Mouse (Mus musculus) forebrain, embryonic 13.5 days (tissue): ENCODE data around the gene Zfp207. TPM values are rescaled to one million over a fixed set of nuclear protein-coding genes. Genes with fewer than 3 reads are reported as not detected.
"Not testable (repeated sequence)": the region's sequence is repeated elsewhere in the genome, so short reads cannot be mapped to it uniquely, and the experiment has no call there.

ENCODE experiments used
- ATAC-seq: fragments of 200-750 bp; cut with Nextera tagmentation; 2 replicates; pipeline ENCODE4 v1.8.0; 2017
- H3K27ac ChIP-seq: fragments of 300-500 bp; sonication (generic); 2 replicates; pipeline ENCODE4 v1.5.1; 2015; ENCODE audit warnings: inconsistent platforms, mild to moderate bottlenecking, moderate library complexity
- H3K27me3 ChIP-seq: fragments of 300-500 bp; sonication (generic); 2 replicates; pipeline ENCODE4 v1.6.1; 2015; ENCODE audit warnings: mild to moderate bottlenecking, inconsistent platforms
- H3K36me3 ChIP-seq: fragments of 300-500 bp; sonication (generic); 2 replicates; pipeline ENCODE4 v1.6.1; 2015; ENCODE audit warnings: mild to moderate bottlenecking, inconsistent platforms; ENCODE audit not compliant: poor library complexity, severe bottlenecking
- H3K4me1 ChIP-seq: fragments of 300-500 bp; sonication (generic); 2 replicates; pipeline ENCODE4 v1.6.1; 2015; ENCODE audit warnings: inconsistent platforms
- H3K4me2 ChIP-seq: fragments of 300-500 bp; sonication (generic); 2 replicates; pipeline ENCODE4 v1.6.1; 2015; ENCODE audit warnings: inconsistent platforms, mild to moderate bottlenecking, moderate library complexity
- H3K4me3 ChIP-seq: fragments of 300-500 bp; sonication (generic); 2 replicates; pipeline ENCODE4 v1.5.1; 2015; ENCODE audit warnings: mild to moderate bottlenecking, inconsistent platforms
- H3K9ac ChIP-seq: fragments of 300-500 bp; sonication (generic); 2 replicates; pipeline ENCODE4 v1.6.1; 2015; ENCODE audit warnings: mild to moderate bottlenecking, inconsistent platforms
- H3K9me3 ChIP-seq: fragments of 300-500 bp; sonication (generic); replicated peaks from 2 replicates; pipeline ENCODE4 v1.6.1; 2016; ENCODE audit warnings: inconsistent platforms
- WGBS: fragments of 180-500 bp; shearing (Covaris S2); methylation state at CpG from one replicate; pipeline ENCODE4 v1.1.7; 2015; 5-methylcytosine and 5-hydroxymethylcytosine counted together
- polyA plus RNA-seq: library from polyadenylated mRNA; unstranded; fragments of >200 nt; fragmentation: Nextera tagmentation; extraction: Ambion mirVana; gene quantifications from 2 replicates; pipeline ENCODE4 v1.2.1, GENCODE M21; 2015

Zfp207 gene
- polyA plus RNA-seq, 1 experiment from 2014 or later, result 266 TPM

GRCm38 (mm10) chr11:80382626-80383018, 457 bp upstream of the Zfp207 start:
- Histone ChIP-seq H3K9ac (peak overlapping the region; percentile 99), H3K9me3 (no peaks in the 10 kb centered on the region), H3K27ac (peak overlapping the region; percentile 91), H3K4me2 (peak overlapping the region; percentile 71), H3K4me1 (peaks cover 40% of the 10 kb centered on the region), H3K27me3 (no peaks in the 10 kb centered on the region), H3K4me3 (peak overlapping the region; percentile 97), H3K36me3 (peaks cover 7% of the 10 kb centered on the region)
- WGBS, result 8% methylated on average over 12 of the region's 12 CpGs
- ATAC-seq, result peak; percentile 11

- Histone ChIP-seq H3K27ac (peak overlapping the region; percentile 91), H3K4me2 (peak overlapping the region; percentile 71), H3K9ac (peak overlapping the region; percentile 99), H3K27me3 (no peaks in the 10 kb centered on the region), H3K9me3 (no peaks in the 10 kb centered on the region), H3K4me3 (peak overlapping the region; percentile 97), H3K4me1 (peaks cover 43% of the 10 kb centered on the region), H3K36me3 (peaks cover 18% of the 10 kb centered on the region)
- WGBS, result under 1% methylated on average over 20 of the region's 20 CpGs
- ATAC-seq, result 0 out of 2 replicates have a peak, but pooled peaks have one; percentile 20
These were observed 557 bp downstream of the Zfp207 start for GRCm38 (mm10) chr11:80383626-80384046.

GRCm38 (mm10) chr11:80384461-80384860, 1.4 kb downstream of the Zfp207 start:
- Histone ChIP-seq H3K4me2 (peak overlapping the region; percentile 94), H3K4me3 (peak overlapping the region; percentile 97), H3K27me3 (no peaks in the 10 kb centered on the region), H3K9ac (peak overlapping the region; percentile 99), H3K36me3 (peaks cover 24% of the 10 kb centered on the region), H3K27ac (no peak overlapping the region; the same call in 1 of the 2 replicates), H3K4me1 (peaks cover 43% of the 10 kb centered on the region), H3K9me3 (no peaks in the 10 kb centered on the region)
- no peak for ATAC-seq

- Histone ChIP-seq H3K9ac (peak overlapping the region; percentile 99), H3K27me3 (no peaks in the 10 kb centered on the region), H3K36me3 (peaks cover 29% of the 10 kb centered on the region), H3K27ac (no peak overlapping the region), H3K9me3 (no peaks in the 10 kb centered on the region), H3K4me3 (peak overlapping the region; percentile 97), H3K4me1 (peaks cover 43% of the 10 kb centered on the region), H3K4me2 (peak overlapping the region; percentile 94)
- no peak for ATAC-seq
- WGBS, result 55% methylated on average over 4 of the region's 4 CpGs
These were observed 2.0 kb downstream of the Zfp207 start for GRCm38 (mm10) chr11:80385055-80385454.

- no peak for ATAC-seq
- WGBS, result 78% methylated on average over 2 of the region's 2 CpGs
- Histone ChIP-seq H3K4me1 (peaks cover 43% of the 10 kb centered on the region), H3K36me3 (peaks cover 38% of the 10 kb centered on the region), H3K4me2 (peak overlapping the region; percentile 94), H3K27ac (no peak overlapping the region), H3K9ac (no peak overlapping the region), H3K4me3 (peak overlapping the region; percentile 97), H3K9me3 (no peaks in the 10 kb centered on the region), H3K27me3 (no peaks in the 10 kb centered on the region)
These were observed 3.7 kb downstream of the Zfp207 start for GRCm38 (mm10) chr11:80386790-80387189.

GRCm38 (mm10) chr11:80389885-80390284, 6.8 kb downstream of the Zfp207 start:
- no peak overlapping the region for H3K27ac ChIP-seq
- H3K27me3 ChIP-seq, result no peaks in the 10 kb centered on the region
- H3K9me3 ChIP-seq, result no peaks in the 10 kb centered on the region
- H3K9ac ChIP-seq, result no peak overlapping the region
- H3K4me2 ChIP-seq, result no peak overlapping the region
- H3K4me1 ChIP-seq, result peaks cover 29% of the 10 kb centered on the region
- WGBS, result 79% methylated on average over 1 of the region's 1 CpGs
- H3K4me3 ChIP-seq, result no peak overlapping the region
- H3K36me3 ChIP-seq, result peaks cover 58% of the 10 kb centered on the region
- no peak for ATAC-seq

- Histone ChIP-seq H3K4me1 (peaks cover 12% of the 10 kb centered on the region), H3K4me2 (no peak overlapping the region), H3K27ac (no peak overlapping the region), H3K27me3 (no peaks in the 10 kb centered on the region), H3K4me3 (no peak overlapping the region), H3K36me3 (peaks cover 75% of the 10 kb centered on the region), H3K9ac (no peak overlapping the region), H3K9me3 (no peaks in the 10 kb centered on the region)
- WGBS, result 96% methylated on average over 2 of the region's 2 CpGs
- ATAC-seq, result no peak
These were observed 8.5 kb downstream of the Zfp207 start for GRCm38 (mm10) chr11:80391407-80392120.

- no peaks in the 10 kb centered on the region for H3K27me3 ChIP-seq
- peaks cover 78% of the 10 kb centered on the region for H3K36me3 ChIP-seq
- 96% methylated on average over 3 of the region's 3 CpGs for WGBS
- no peaks in the 10 kb centered on the region for H3K9me3 ChIP-seq
- no peak overlapping the region for H3K27ac ChIP-seq
- no peaks in the 10 kb centered on the region for H3K4me1 ChIP-seq
- no peak overlapping the region for H3K4me2 ChIP-seq
- ATAC-seq, result no peak
- no peak overlapping the region for H3K9ac ChIP-seq
- H3K4me3 ChIP-seq, result no peak overlapping the region
These were observed 12.9 kb downstream of the Zfp207 start for GRCm38 (mm10) chr11:80395930-80396329.

GRCm38 (mm10) chr11:80396617-80397016, 13.5 kb downstream of the Zfp207 start:
- Histone ChIP-seq H3K36me3 (peaks cover 77% of the 10 kb centered on the region), H3K9ac (no peak overlapping the region)
- 94% methylated on average over 4 of the region's 4 CpGs for WGBS

GRCm38 (mm10) chr11:80407878-80408277, 24.8 kb downstream of the Zfp207 start:
- H3K9ac ChIP-seq, H3K4me2 ChIP-seq, ATAC-seq, H3K27me3 ChIP-seq, H3K4me1 ChIP-seq, H3K27ac ChIP-seq, H3K9me3 ChIP-seq, H3K4me3 ChIP-seq: not testable (repeated sequence)
- peaks cover 76% of the 10 kb centered on the region for H3K36me3 ChIP-seq
- WGBS, result 98% methylated on average over 6 of the region's 6 CpGs

More at GRCm38 (mm10) chr11:80396617-80397016, 13.5 kb downstream of the Zfp207 start:
- Histone ChIP-seq H3K27me3 (no peaks in the 10 kb centered on the region), H3K27ac (no peak overlapping the region), H3K4me1 (no peaks in the 10 kb centered on the region), H3K4me3 (no peak overlapping the region), H3K9me3 (no peaks in the 10 kb centered on the region), H3K4me2 (no peak overlapping the region)
- no peak for ATAC-seq

GRCm38 (mm10) chr11:80410377-80410776, 27.3 kb downstream of the Zfp207 start:
- peaks cover 64% of the 10 kb centered on the region for H3K36me3 ChIP-seq
- no peaks in the 10 kb centered on the region for H3K27me3 ChIP-seq
- no peak overlapping the region for H3K9ac ChIP-seq
- no peak overlapping the region for H3K4me2 ChIP-seq
- H3K4me3 ChIP-seq, result no peak overlapping the region
- H3K4me1 ChIP-seq, result no peaks in the 10 kb centered on the region
- H3K9me3 ChIP-seq, result no peaks in the 10 kb centered on the region
- H3K27ac ChIP-seq, result no peak overlapping the region
- 92% methylated on average over 2 of the region's 2 CpGs for WGBS
- no peak for ATAC-seq

- Histone ChIP-seq H3K4me2 (no peak overlapping the region), H3K27ac (no peak overlapping the region), H3K4me1 (no peaks in the 10 kb centered on the region), H3K36me3 (peaks cover 22% of the 10 kb centered on the region), H3K9me3 (no peaks in the 10 kb centered on the region), H3K9ac (no peak overlapping the region), H3K4me3 (no peak overlapping the region), H3K27me3 (no peaks in the 10 kb centered on the region)
- WGBS, result 94% methylated on average over 5 of the region's 5 CpGs
- no peak for ATAC-seq
These were observed 34.0 kb downstream of the Zfp207 start for GRCm38 (mm10) chr11:80417085-80417484.

- no peaks in the 10 kb centered on the region for H3K9me3 ChIP-seq
- 93% methylated on average over 1 of the region's 1 CpGs for WGBS
- H3K4me3 ChIP-seq, result no peak overlapping the region
- no peak overlapping the region for H3K9ac ChIP-seq
- H3K4me1 ChIP-seq, result no peaks in the 10 kb centered on the region
- peaks cover 21% of the 10 kb centered on the region for H3K36me3 ChIP-seq
- H3K4me2 ChIP-seq, result no peak overlapping the region
- H3K27ac ChIP-seq, result no peak overlapping the region
- no peak for ATAC-seq
- H3K27me3 ChIP-seq, result no peaks in the 10 kb centered on the region
These were observed 36.7 kb downstream of the Zfp207 start for GRCm38 (mm10) chr11:80419743-80420142.
